Mouse (Mus musculus): Measurements from ENCODE around the gene Emid1. TPM values are rescaled to one million over a fixed set of nuclear protein-coding genes. Genes with fewer than 3 reads are reported as not detected.

Gene Emid1
- total RNA-seq, 1 experiment from 2014 or later, result 11.0 TPM

Other genes starting within 250 kb of the Emid1 start
- gene Nefh, start 204.2 kb downstream of the Emid1 start, total RNA-seq (2017), result 12.6 and 16.7 TPM in 2 replicates
- 69.1 and 72.2 TPM in 2 replicates for gene Ap1b1, start 165.4 kb downstream of the Emid1 start, total RNA-seq (2017)
- gene Rasl10a, start 94.1 kb downstream of the Emid1 start, total RNA-seq (2017), result not detected in 2 replicates
- 1.3 TPM in 1 of 2 replicates, not detected in the other for gene Gas2l1, start 86.9 kb downstream of the Emid1 start, total RNA-seq (2017)
- 17.7 and 24.4 TPM in 2 replicates for gene Rhbdd3, start 53.3 kb downstream of the Emid1 start, total RNA-seq (2017)
- gene Ewsr1, start 53.0 kb downstream of the Emid1 start, total RNA-seq (2017), result 525 and 659 TPM in 2 replicates
- 1.3 and 2.8 TPM in 2 replicates for gene Kremen1, start 109.3 kb upstream of the Emid1 start, total RNA-seq (2017)

Data from common myeloid progenitor, adult 5-6 weeks (primary cell).